Mouse (Mus musculus): ENCODE measurements at regions not wholly inside any gene's neighbourhood (a gene's known extent, or its start where the extent isn't known, plus 50 kb on each side); places are given as distances from the start of the nearest gene placed in this dataset.

DNA sequence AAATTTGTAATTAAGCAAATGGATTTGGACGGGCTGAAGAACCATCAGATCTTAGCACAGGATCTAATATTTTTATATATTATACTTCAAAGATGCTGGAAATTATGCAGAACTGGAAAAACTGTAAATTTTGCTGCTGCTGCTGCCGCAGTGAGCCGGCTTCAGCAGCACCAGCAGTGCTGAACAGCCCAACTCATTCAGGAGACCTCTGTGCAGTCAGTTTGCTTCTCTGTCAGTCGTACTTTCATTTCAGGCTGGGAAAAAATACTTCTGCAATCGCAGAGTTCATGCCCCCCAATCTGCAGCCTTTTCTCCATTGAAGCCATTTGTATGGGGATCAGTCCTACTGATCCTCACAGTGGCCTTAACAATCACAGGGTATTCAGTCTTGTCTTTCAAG, 53.4 kb upstream of the Trpc3 start:
- Histone ChIP-seq H3K27ac (no peak overlapping the region), H3K9ac (no peak overlapping the region), H3K4me2 (no peak overlapping the region), H3K36me3 (no peaks in the 10 kb centered on the region), H3K4me3 (replicated peaks) (no peak overlapping the region), H3K27me3 (replicated peaks) (no peaks in the 10 kb centered on the region), H3K9me3 (no peaks in the 10 kb centered on the region), H3K4me1 (no peaks in the 10 kb centered on the region)
- WGBS = 63% methylated on average over 5 of the region's 5 CpGs
- ATAC-seq (ENCODE audit: insufficient read depth, low FRiP score, low read depth) = no peak

DNA sequence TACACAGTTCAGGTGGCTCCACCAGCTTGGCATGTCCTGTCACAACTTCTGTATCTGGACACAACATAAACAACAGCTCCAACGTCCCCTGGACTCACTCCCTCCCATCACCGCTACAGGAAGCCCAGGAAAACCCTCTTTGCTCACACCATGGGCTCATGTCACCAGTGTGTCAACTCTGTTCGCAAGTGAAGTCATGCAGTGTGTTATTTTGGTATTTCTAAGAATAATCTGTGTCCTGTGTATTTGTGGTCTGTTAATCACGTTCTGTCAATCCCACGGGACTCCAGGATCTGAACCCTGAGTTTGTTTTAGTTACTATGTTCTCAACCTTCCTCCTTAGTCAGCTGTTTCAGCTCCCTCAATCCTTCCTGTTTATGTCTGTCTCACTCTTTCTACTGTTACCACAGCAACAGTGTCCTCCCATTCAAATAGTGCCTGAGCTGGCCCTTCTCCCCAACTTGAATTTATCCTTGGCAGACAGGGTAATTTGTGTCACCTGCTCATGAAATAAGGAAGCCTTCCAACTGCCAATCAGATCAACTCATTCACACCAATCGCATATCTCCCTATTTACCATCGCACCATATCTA, 64.5 kb upstream of the Trpc3 start:
- no peak for ATAC-seq (ENCODE audit: insufficient read depth, low FRiP score, low read depth)

DNA sequence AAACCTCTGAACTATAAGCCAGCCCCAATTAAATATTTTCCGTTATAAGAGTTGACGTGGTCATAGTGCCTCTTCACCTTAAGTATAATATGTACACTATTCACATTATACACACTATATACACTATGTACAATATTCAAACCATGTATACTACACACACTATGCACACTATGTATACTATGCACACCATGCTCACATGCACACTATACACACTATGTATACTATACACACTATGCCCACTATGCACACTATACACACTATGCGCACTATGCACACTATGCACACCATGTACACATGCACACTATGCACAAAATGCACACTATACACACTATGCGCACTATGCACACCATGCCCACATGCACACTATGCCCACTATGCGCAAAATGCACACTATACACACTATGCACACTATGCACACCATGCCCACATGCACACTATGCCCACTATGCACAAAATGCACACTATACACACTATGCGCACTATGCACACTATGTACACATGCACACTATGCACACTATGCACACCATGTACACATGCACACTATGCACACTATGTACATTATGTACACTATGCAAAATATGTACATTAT, 72.2 kb upstream of the Trpc3 start:
- H3K4me3 ChIP-seq (replicated peaks) = no peak overlapping the region
- H3K27ac ChIP-seq = no peak overlapping the region
- 94% methylated on average over 6 of the region's 6 CpGs for WGBS
- H3K9ac ChIP-seq = no peak overlapping the region
- no peak for ATAC-seq (ENCODE audit: insufficient read depth, low FRiP score, low read depth)
- H3K4me2 ChIP-seq = no peak overlapping the region
- no peaks in the 10 kb centered on the region for H3K36me3 ChIP-seq
- H3K9me3 ChIP-seq = no peaks in the 10 kb centered on the region
- H3K27me3 ChIP-seq (replicated peaks) = no peaks in the 10 kb centered on the region
- H3K4me1 ChIP-seq = no peaks in the 10 kb centered on the region

More for the DNA sequence above, 64.5 kb upstream of the Trpc3 start:
- 65% methylated on average over 7 of the region's 7 CpGs for WGBS
- H3K27me3 ChIP-seq (replicated peaks) = no peaks in the 10 kb centered on the region
- H3K36me3 ChIP-seq = no peaks in the 10 kb centered on the region
- H3K4me2 ChIP-seq = no peak overlapping the region
- H3K9ac ChIP-seq = no peak overlapping the region
- no peaks in the 10 kb centered on the region for H3K4me1 ChIP-seq
- H3K4me3 ChIP-seq (replicated peaks) = no peak overlapping the region
- H3K27ac ChIP-seq = no peak overlapping the region
- H3K9me3 ChIP-seq = no peaks in the 10 kb centered on the region

DNA sequence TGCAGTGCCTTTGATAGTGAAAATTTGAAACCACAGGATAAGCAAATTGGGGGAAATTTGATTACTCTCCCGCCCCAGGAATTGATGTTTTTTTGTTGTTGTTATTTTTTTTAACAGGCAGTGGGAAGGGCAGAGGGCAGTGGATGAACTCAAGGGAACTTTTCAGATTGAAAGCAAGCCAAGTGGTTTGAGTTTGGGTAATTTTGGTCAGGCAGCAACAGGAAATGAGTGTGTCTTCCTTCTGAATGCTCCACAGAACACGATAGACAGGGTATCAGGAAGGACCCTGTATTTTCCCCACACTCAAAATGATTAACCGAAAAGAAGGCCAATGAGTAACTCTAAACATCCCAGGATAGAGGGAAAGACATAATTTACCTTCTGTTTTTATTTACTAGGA, 72.9 kb upstream of the Trpc3 start:
- WGBS = 75% methylated on average over 3 of the region's 3 CpGs
- Histone ChIP-seq H3K9ac (no peak overlapping the region), H3K4me3 (replicated peaks) (no peak overlapping the region), H3K27ac (no peak overlapping the region), H3K4me2 (no peak overlapping the region), H3K36me3 (no peaks in the 10 kb centered on the region), H3K27me3 (replicated peaks) (no peaks in the 10 kb centered on the region), H3K9me3 (no peaks in the 10 kb centered on the region), H3K4me1 (no peaks in the 10 kb centered on the region)
- ATAC-seq (ENCODE audit: insufficient read depth, low FRiP score, low read depth) = no peak

DNA sequence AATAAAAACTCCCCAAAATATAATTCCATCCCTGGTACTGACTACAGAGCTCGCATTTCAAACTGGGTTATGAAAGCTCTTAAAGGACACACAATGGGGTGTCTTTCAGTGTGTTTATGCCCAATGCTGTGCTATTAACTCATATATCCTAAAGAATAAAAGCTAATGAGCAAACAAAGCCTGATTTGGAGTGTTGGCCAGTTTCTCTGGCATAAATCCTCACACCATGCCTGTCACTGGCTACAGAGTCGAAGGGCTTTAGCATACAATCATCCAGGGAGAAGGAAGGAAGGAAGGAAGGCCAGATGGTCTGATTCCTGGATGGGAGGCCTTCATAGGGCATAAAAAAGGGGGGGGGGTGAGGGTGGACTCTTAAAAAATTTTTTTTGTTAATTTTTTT, 74.8 kb upstream of the Trpc3 start:
- WGBS = 69% methylated on average over 2 of the region's 2 CpGs
- Histone ChIP-seq H3K9ac (no peak overlapping the region), H3K9me3 (no peaks in the 10 kb centered on the region), H3K4me2 (no peak overlapping the region), H3K4me3 (replicated peaks) (no peak overlapping the region), H3K27me3 (replicated peaks) (no peaks in the 10 kb centered on the region), H3K27ac (no peak overlapping the region), H3K36me3 (no peaks in the 10 kb centered on the region), H3K4me1 (no peaks in the 10 kb centered on the region)
- no peak for ATAC-seq (ENCODE audit: insufficient read depth, low FRiP score, low read depth)

DNA sequence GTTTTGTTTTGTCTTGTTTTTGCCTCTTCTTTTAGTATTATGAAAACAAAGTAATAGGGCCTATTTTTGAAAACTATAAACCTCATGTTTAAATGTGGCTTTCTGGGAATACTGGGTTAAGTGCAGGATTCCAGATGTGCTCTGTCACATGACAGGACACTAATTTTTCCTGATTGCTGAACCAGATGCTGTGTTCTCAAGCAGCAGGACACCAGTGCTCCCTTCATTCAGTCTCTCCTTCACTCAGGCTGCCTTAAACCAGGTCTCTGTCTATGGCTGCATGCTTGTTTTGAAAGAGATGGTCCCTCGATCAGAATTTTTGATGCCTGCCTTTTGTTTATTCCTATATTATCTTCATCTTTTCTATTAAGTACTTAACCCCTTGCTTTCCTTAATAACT, 80.1 kb upstream of the Trpc3 start:
- H3K9ac ChIP-seq = no peak overlapping the region
- no peak overlapping the region for H3K4me3 ChIP-seq (replicated peaks)
- ATAC-seq (ENCODE audit: insufficient read depth, low FRiP score, low read depth) = no peak
- no peaks in the 10 kb centered on the region for H3K9me3 ChIP-seq
- 43% methylated on average over 1 of the region's 1 CpGs for WGBS
- no peak overlapping the region for H3K27ac ChIP-seq
- no peak overlapping the region for H3K4me2 ChIP-seq
- no peaks in the 10 kb centered on the region for H3K36me3 ChIP-seq
- H3K4me1 ChIP-seq = no peaks in the 10 kb centered on the region
- no peaks in the 10 kb centered on the region for H3K27me3 ChIP-seq (replicated peaks)

DNA sequence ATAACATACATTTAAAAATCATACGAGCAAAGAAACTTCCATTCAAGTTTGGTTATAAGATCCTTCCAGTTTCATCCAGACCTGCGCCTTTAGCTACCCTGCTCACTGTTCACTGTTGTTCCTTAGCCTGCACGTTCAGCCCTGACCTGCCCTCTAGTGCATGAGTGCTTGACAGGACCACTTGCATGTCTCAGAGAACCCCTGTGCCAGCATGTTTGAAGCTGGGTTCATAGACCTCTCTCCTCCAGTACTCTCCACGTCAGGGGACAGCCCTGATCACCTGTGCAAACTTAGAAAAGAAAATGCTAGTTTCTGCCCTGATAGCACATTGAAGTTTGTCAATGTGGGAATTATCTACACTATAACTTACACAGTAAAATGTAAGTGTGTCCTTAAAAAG, 81.0 kb upstream of the Trpc3 start:
- 66% methylated on average over 4 of the region's 4 CpGs for WGBS
- no peak for ATAC-seq (ENCODE audit: insufficient read depth, low FRiP score, low read depth)
- no peaks in the 10 kb centered on the region for H3K36me3 ChIP-seq
- no peak overlapping the region for H3K4me2 ChIP-seq
- H3K9me3 ChIP-seq = no peaks in the 10 kb centered on the region
- H3K27ac ChIP-seq = no peak overlapping the region
- H3K27me3 ChIP-seq (replicated peaks) = no peaks in the 10 kb centered on the region
- no peak overlapping the region for H3K4me3 ChIP-seq (replicated peaks)
- H3K9ac ChIP-seq = no peak overlapping the region
- H3K4me1 ChIP-seq = no peaks in the 10 kb centered on the region

DNA sequence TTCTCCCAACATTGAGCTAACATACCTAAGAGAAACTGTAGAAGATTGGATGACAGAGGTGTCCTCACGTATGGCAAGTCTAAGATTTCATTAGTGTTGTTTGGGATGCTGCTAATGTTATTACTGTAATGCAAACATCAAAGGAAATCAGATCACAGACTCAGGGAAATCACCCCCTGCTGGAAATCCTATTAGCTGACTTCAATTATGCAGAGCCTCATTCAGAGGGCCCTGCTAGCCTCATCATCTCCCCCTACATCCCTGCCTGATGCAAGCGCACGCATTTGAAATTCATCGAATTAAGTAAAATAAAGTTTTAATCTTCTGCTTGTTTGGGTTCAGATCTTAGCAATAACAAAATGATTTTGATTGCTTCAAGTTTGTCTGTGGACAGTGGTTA, 84.1 kb upstream of the Trpc3 start:
- Histone ChIP-seq H3K4me3 (replicated peaks) (no peak overlapping the region), H3K36me3 (no peaks in the 10 kb centered on the region), H3K4me1 (no peaks in the 10 kb centered on the region), H3K27me3 (replicated peaks) (no peaks in the 10 kb centered on the region), H3K9me3 (no peaks in the 10 kb centered on the region), H3K4me2 (no peak overlapping the region), H3K27ac (no peak overlapping the region), H3K9ac (no peak overlapping the region)
- no peak for ATAC-seq (ENCODE audit: insufficient read depth, low FRiP score, low read depth)
- 44% methylated on average over 4 of the region's 4 CpGs for WGBS

DNA sequence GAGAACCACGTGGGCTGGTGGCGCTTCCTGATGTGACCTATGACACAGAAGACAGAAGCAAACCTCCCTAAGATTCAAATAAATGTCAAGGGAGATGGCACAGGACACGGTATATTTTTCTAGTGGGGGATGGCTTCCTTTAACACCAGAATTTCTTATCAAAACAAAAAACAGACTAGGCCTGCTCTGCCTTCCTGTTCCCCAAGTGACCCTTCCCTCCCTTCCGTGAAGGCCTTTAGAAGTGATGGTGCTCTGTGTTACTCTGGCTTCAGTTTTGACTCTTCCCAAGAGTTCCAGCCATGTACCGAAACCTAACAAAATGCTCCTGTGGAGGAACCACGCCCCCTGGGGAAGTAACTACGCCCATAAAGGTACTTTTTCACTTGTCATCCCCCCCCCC, 84.5 kb upstream of the 4932438A13Rik start:
- Histone ChIP-seq H3K36me3 (no peaks in the 10 kb centered on the region), H3K4me2 (no peak overlapping the region), H3K4me3 (replicated peaks) (no peak overlapping the region), H3K4me1 (no peaks in the 10 kb centered on the region), H3K9ac (no peak overlapping the region), H3K27me3 (replicated peaks) (no peaks in the 10 kb centered on the region), H3K9me3 (no peaks in the 10 kb centered on the region), H3K27ac (no peak overlapping the region)
- WGBS = 73% methylated on average over 7 of the region's 7 CpGs
- ATAC-seq (ENCODE audit: insufficient read depth, low FRiP score, low read depth) = no peak

DNA sequence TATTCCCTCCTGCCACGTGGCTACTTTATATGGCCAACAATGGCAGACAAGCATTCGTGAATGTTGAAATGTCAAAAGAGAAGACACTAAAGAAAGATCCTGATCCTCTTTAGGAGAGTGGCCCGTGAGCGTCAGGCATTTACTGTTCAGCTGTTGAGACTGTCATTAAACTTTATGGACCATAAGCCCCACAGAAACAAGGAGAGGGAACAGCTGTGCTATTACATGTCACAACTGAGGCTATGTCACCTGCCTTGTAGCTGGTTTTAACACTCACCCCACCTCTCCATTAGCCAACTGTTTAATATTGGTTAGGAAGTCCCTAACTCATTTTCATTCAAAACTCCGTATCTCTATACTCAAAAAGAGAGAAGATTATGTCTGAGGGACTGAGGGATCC, 76.3 kb upstream of the 4932438A13Rik start:
- H3K27ac ChIP-seq = no peak overlapping the region
- no peaks in the 10 kb centered on the region for H3K36me3 ChIP-seq
- H3K9ac ChIP-seq = no peak overlapping the region
- no peak overlapping the region for H3K4me3 ChIP-seq (replicated peaks)
- no peaks in the 10 kb centered on the region for H3K9me3 ChIP-seq
- H3K4me2 ChIP-seq = no peak overlapping the region
- 73% methylated on average over 5 of the region's 5 CpGs for WGBS
- no peaks in the 10 kb centered on the region for H3K4me1 ChIP-seq
- H3K27me3 ChIP-seq (replicated peaks) = no peaks in the 10 kb centered on the region
- ATAC-seq (ENCODE audit: insufficient read depth, low FRiP score, low read depth) = no peak

DNA sequence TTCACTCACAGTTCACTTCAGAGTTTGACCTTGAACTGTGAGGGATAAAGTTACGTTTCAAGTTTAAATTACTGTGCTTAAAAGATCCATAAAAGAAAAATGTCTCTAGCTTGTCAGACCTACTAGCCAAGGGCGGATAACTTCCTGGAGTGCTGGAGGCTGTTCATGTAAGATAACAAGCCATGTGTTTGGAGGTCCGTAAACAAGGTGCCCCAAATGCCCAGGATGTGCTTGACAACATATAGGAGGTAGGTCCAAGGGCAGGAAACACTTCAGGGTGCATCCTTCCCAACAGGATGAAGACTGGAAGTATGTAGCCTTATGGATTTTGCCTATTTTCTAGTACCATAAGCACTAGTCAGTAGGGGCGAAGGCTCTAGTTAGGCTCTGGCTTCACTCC, 72.7 kb upstream of the 4932438A13Rik start:
- Histone ChIP-seq H3K4me1 (no peaks in the 10 kb centered on the region), H3K36me3 (no peaks in the 10 kb centered on the region), H3K9ac (no peak overlapping the region), H3K27ac (no peak overlapping the region), H3K4me2 (no peak overlapping the region), H3K9me3 (no peaks in the 10 kb centered on the region), H3K27me3 (replicated peaks) (no peaks in the 10 kb centered on the region), H3K4me3 (replicated peaks) (no peak overlapping the region)
- WGBS = 59% methylated on average over 4 of the region's 4 CpGs
- ATAC-seq (ENCODE audit: insufficient read depth, low FRiP score, low read depth) = no peak

DNA sequence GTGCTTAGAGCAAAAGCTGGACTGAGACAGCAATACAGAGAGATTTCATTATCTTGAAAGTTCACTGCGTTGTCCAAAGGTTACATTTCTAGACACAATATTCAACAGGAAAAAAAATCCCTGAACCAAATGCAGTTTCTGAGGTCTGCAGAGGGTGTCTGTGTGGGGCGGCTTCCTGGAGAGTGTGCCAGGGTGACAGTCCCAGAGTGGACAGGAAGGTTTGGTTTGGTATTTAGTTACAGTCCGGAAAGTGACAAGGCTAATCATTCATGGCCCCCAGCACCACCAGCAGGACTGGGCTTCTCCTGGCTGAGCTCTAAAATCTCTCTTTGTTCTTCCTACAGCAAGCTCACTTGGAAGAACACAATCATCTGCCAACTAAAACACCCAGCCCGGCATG, 65.9 kb upstream of the 4932438A13Rik start:
- 46% methylated on average over 4 of the region's 4 CpGs for WGBS
- no peak for ATAC-seq (ENCODE audit: insufficient read depth, low FRiP score, low read depth)
- Histone ChIP-seq H3K4me3 (replicated peaks) (no peak overlapping the region), H3K9me3 (no peaks in the 10 kb centered on the region), H3K9ac (no peak overlapping the region), H3K4me1 (no peaks in the 10 kb centered on the region), H3K4me2 (no peak overlapping the region), H3K36me3 (no peaks in the 10 kb centered on the region), H3K27ac (no peak overlapping the region), H3K27me3 (replicated peaks) (no peaks in the 10 kb centered on the region)

Data from stomach, embryonic 15.5 days (tissue).